Mouse (Mus musculus) stomach, postnatal 0 days (tissue): ENCODE results near the gene Krt7.

Experiments
- CTCF ChIP-seq: IDR thresholded peaks from 2 replicates; pipeline ENCODE4 v1.5.1; 2016; ENCODE audit warnings: antibody characterized with exemption, low read depth, mild to moderate bottlenecking, moderate library complexity
- EP300 ChIP-seq: optimal IDR thresholded peaks from 2 replicates; pipeline ENCODE3; 2016; ENCODE audit warnings: antibody characterized with exemption

DNA sequence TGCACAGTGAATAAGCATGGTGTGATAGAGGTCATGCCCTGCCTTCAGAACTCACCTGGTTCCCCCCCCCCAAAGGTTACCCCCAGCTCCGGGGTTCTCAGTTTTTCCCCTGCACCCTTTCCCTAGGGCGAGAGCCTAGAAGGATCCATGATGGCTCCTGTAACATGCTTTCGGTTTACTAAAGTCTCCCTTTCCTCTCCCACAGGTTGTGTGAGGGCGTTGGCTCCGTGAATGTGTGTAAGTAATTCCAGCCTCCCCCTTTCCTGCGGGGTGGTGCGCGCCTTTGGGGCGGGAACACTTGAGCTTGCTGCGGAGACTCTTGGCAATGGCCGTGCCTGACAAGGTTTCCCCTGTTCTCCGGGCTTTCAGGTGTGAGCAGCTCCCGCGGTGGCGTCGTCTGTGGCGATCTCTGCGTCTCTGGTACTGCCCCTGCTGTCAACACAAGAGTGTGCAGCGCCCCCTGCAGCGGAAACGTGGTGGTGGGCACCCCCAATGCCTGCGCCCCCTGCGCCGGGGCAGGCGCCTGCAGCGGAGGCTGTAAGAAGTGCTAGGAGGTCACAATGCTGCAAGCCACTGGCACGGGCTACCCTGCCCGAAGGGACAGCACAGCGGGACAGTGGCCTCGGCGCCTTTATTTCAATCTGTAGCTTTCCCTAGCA, 68.3 kb downstream of the Krt7 start:
- no peak for TF ChIP-seq EP300
- TF ChIP-seq CTCF, result peak; percentile 69
